Mouse (Mus musculus) erythroblast, embryonic 14.5 days (primary cell): ENCODE data around the gene Zfp628.

Source experiments
- GATA1 ChIP-seq: IDR thresholded peaks from 2 replicates; pipeline ENCODE4 v1.6.1; 2012; ENCODE audit warnings: low read length, inconsistent platforms, mixed read lengths
- TAL1 ChIP-seq: IDR thresholded peaks from 3 replicates; pipeline ENCODE4 v1.6.1; 2012; ENCODE audit warnings: low read length, inconsistent platforms, mixed read lengths

- TF ChIP-seq GATA1 (no peak), TAL1 (no peak)
These were observed 50.0 kb downstream of the Zfp628 start for GRCm38 (mm10) chr7:4964988-4965387.
